ENCODE assay signal across 9 mouse cellular contexts in genomic region chr16:92385062-92385461, GRCm38 (mm10). TPM values are rescaled to one million over a fixed set of nuclear protein-coding genes. Genes with fewer than 3 reads are reported as not detected.
DNase-seq lines count a peak whose midpoint lies in the region; ATAC-seq lines count a peak whose summit lies in the region.
"Had no signal": no experiment of that assay in that cellular context is flagged by ENCODE, and none has a peak within 500 bp of the region (broad histone marks: within the 10 kb centered on the region; RNA-seq: fewer than 3 reads in every experiment).

No protein-coding gene starts in this region.

- DNase-seq in frontal cortex, postnatal 36 days (ENCODE audit: low spot score in 2 of 2), result peak; percentile 24 to 55
- peak; percentile 79 for DNase-seq in 3T3-L1 (ENCODE audit: low read depth, low spot score)
- DNase-seq in adrenal gland, adult 2 months, result peak; percentile 71
- DNase-seq in embryo, embryonic 10.5 days (ENCODE audit: low spot score), result peak; percentile 76
- peak; percentile 75 for DNase-seq in kidney, postnatal 14 days
- peak; percentile 72 for DNase-seq in mesoderm, embryonic 11.5 days (ENCODE audit: low read depth, low spot score)
- DNase-seq in thymus, postnatal 36 days, result peak; percentile 26 to 43

- no peak for ATAC-seq in frontal cortex, adult (ENCODE audit: low TSS enrichment)

RNA-seq across cellular contexts. Expression of gene Kcne1, which starts 25.8 kb away (rescaled TPM):
- total RNA-seq in adrenal gland, adult 2 months (2021), result under 1 TPM in 1 of 2 experiments, not detected in 1; 0.17 TPM
- 0.41 TPM in 1 of 2 replicates, not detected in the other for polyA plus RNA-seq in adrenal gland, adult 2 months (2012; rRNA removed)
- polyA plus RNA-seq: large intestine, adult 2 months had no signal
